Mouse (Mus musculus): ENCODE data around the gene Fau. TPM values are rescaled to one million over a fixed set of nuclear protein-coding genes. Genes with fewer than 3 reads are reported as not detected.

Fau gene
- total and polyA plus RNA-seq, 2 experiments from 2014 or later: 610 to 1,178 TPM

DNA sequence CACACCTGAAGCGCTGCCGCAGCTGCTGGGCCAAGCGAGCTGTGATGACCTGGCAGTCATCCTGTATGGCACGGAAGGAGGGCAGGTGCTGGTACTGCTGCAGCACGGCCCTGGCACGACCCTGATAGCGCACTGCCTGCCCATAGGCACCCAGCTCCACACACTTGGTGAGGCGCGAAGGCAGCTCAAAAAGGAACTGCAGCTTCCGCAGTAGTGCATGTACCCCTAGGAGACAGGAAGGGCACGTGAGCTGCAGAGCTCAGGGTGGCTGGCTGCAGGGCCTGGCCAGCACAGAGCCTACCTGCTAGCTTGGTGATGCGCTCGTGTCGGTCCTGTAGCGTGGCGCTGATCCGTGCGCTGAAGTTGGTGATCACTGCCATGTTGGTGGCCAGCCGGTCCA is 13.6 kb downstream of the Fau start:
- ATAC-seq (no peak), DNase-seq (no peak)
- H3K27ac ChIP-seq (ENCODE audit: low read depth, low read length): no peak overlapping the region
- peaks cover 41% of the 10 kb centered on the region for H3K36me3 ChIP-seq (ENCODE audit: insufficient read depth)
- no peak for TF ChIP-seq CTCF (IDR thresholded peaks at IDR 0.05; ENCODE audit: low read depth)
- no peak overlapping the region for H3K4me2 ChIP-seq (ENCODE audit: low read depth)
- H3K4me1 ChIP-seq (ENCODE audit: insufficient read depth): peaks cover 13% of the 10 kb centered on the region; the same call in 1 of the 2 replicates
- H3K9me3 ChIP-seq (ENCODE audit: low read length): no peaks in the 10 kb centered on the region
- no peaks in the 10 kb centered on the region for H3K27me3 ChIP-seq (ENCODE audit: insufficient read depth, low read length)
- no peak overlapping the region for H3K9ac ChIP-seq
- no peak overlapping the region for H3K4me3 ChIP-seq (ENCODE audit: low read depth, low read length)
- WGBS: 95% methylated on average over 19 of the region's 19 CpGs

DNA sequence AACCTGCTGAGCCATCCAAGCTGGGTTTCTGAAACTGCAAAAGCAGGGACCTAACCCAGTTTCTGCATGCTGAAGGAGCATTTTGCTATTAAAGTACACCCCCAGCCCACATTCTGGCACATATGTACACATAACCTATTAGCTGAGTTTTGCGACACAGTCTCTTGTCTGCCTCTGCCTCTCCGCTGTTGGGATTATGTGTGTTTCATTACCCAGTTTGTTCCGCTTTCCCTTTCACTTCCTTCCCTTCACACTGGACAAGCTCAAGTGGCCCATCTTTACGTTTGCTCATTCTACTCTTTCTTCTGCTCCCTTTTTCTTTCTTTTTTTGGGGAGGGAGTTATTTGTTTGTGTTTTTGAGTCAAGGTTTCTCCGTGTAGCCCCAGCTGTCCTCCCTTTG is 16.2 kb downstream of the Fau start:
- 92% methylated on average over 5 of the region's 5 CpGs for WGBS
- Histone ChIP-seq H3K4me1 (ENCODE audit: insufficient read depth) (peaks cover 7% of the 10 kb centered on the region; the same call in 1 of the 2 replicates), H3K9me3 (ENCODE audit: low read length) (no peaks in the 10 kb centered on the region), H3K27me3 (ENCODE audit: insufficient read depth, low read length) (no peaks in the 10 kb centered on the region), H3K4me2 (ENCODE audit: low read depth) (no peak overlapping the region), H3K9ac (no peak overlapping the region), H3K4me3 (ENCODE audit: low read depth, low read length) (no peak overlapping the region), H3K27ac (ENCODE audit: low read depth, low read length) (no peak overlapping the region), H3K36me3 (ENCODE audit: insufficient read depth) (peaks cover 39% of the 10 kb centered on the region)
- DNase-seq: no peak
- no peak for ATAC-seq
- no peak for TF ChIP-seq CTCF (IDR thresholded peaks at IDR 0.05; ENCODE audit: low read depth)

DNA sequence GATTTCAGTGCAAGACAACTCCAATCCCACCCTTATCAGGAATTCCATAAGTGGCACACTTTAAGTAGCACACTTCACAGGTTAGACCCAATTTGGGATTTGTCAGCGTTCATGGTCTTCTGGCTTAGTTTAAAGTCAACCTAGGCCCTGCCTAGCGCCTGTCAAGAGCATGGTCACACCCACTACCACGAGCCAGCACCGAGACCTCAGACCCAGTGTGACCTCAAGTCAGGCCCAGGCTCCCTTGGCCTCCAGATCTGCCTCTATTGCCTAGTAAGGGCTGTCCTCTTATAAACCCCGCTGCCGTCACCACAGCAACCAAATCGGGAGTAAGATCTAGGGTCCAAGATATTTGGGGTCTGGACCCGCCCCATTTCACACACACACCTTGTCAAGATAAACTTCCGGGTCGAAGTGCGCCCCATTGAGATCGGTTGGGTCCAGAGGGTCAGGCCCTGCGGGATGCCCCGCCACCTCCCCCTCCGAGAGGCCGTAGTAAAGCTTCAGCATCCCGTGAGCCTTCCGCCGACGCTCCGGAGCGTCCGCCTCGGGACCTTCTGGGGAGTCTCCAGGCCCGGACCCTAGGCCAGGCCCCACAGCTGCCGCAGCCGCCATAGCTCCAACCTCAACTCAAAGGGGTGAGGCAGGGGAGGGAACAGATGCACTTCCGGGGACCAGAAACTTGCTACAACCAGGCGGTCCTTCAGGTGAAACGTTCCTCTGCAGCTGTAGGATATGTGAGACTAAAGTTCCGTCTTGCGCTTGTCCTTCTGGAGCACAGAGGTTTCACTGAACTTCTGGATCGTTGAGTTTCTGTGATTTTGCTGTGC is 19.1 kb downstream of the Fau start, which contains the start of gene Vps51:
TSS of gene Vps51 (minus strand) at position 668 of the 830 bp plus-strand sequence.
- under 1% methylated on average over 33 of the region's 33 CpGs for WGBS
- ATAC-seq: peak; percentile 96
- H3K9ac ChIP-seq: peak within 1 kb of the TSS; percentile 68
- peaks cover 7% of the 10 kb centered on the region; the same call in 1 of the 2 replicates for H3K4me1 ChIP-seq (ENCODE audit: insufficient read depth)
- H3K4me2 ChIP-seq (ENCODE audit: low read depth): peak within 1 kb of the TSS; percentile 75
- H3K9me3 ChIP-seq (ENCODE audit: low read length): no peaks in the 10 kb centered on the region
- H3K4me3 ChIP-seq (ENCODE audit: low read depth, low read length): peak within 1 kb of the TSS; percentile 60
- peak; percentile 93 for DNase-seq
- peak within 1 kb of the TSS; percentile 80 for H3K27ac ChIP-seq (ENCODE audit: low read depth, low read length)
- no peak for TF ChIP-seq CTCF (IDR thresholded peaks at IDR 0.05; ENCODE audit: low read depth)
- H3K36me3 ChIP-seq (ENCODE audit: insufficient read depth): peaks cover 34% of the 10 kb centered on the region
- no peaks in the 10 kb centered on the region for H3K27me3 ChIP-seq (ENCODE audit: insufficient read depth, low read length)

DNA sequence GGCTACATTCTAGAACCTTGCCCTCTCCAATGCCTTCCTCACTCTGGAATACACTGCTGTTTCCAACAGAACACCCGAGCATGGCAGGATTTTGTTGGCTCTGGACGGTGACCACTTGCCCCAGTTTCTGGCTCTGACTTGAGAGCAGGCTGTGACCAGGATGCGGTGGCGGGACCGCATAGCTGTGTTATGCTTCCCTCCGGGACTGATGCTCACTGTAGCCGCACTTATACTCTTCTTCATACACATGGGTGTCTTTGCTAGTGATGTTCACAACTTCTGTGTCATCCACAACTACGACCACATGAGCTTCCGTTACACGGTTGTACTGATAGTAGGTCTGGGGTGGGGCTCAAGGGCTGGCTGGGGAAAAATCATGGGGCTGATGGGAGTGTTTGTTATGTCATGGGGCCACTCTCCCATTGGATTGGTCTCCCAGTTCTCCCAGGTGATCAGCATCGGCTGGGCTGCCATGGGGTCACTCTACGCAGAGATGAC is 22.4 kb downstream of the Fau start, which contains the start of gene Tmem262:
TSS of gene Tmem262 (plus strand) at position 51 of the 498 bp plus-strand sequence.
- no peaks in the 10 kb centered on the region for H3K9me3 ChIP-seq (ENCODE audit: low read length)
- no peak within 1 kb of the TSS for H3K4me2 ChIP-seq (ENCODE audit: low read depth)
- no peak for TF ChIP-seq CTCF (IDR thresholded peaks at IDR 0.05; ENCODE audit: low read depth)
- no peak for ATAC-seq
- no peak within 1 kb of the TSS for H3K27ac ChIP-seq (ENCODE audit: low read depth, low read length)
- peaks cover 15% of the 10 kb centered on the region; the same call in 1 of the 2 replicates for H3K4me1 ChIP-seq (ENCODE audit: insufficient read depth)
- no peak within 1 kb of the TSS for H3K4me3 ChIP-seq (ENCODE audit: low read depth, low read length)
- H3K27me3 ChIP-seq (ENCODE audit: insufficient read depth, low read length): no peaks in the 10 kb centered on the region
- DNase-seq: no peak
- H3K9ac ChIP-seq: no peak within 1 kb of the TSS
- peaks cover 41% of the 10 kb centered on the region for H3K36me3 ChIP-seq (ENCODE audit: insufficient read depth)
- 92% methylated on average over 12 of the region's 12 CpGs for WGBS

DNA sequence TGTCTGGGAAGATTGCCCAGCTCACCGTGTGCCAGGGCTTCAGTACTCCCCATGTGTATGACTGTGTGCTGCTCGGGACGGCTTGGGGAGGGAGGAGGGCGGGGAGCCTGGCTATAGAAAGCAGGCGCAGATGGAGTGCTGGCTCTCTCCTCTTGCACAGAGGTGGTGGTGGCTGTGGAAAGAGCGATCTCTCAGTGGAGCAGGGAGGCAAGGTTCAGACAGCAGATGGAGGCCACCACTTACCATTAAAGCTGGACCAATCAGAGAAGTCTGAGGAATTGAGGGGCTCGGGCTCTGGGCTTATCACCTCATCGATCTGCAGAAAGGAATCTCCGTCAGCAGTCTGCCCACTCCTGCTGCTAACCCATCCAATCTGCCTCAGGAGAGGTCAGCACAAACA is 24.5 kb downstream of the Fau start, which contains the start of gene Gm28374:
TSS of gene Gm28374 (minus strand) at position 101 of the 400 bp plus-strand sequence.
- no peak for TF ChIP-seq CTCF (IDR thresholded peaks at IDR 0.05; ENCODE audit: low read depth)
- DNase-seq (no peak), ATAC-seq (no peak)
- no peak within 1 kb of the TSS for H3K9ac ChIP-seq
- H3K9me3 ChIP-seq (ENCODE audit: low read length): no peaks in the 10 kb centered on the region
- H3K4me2 ChIP-seq (ENCODE audit: low read depth): no peak within 1 kb of the TSS
- no peaks in the 10 kb centered on the region for H3K27me3 ChIP-seq (ENCODE audit: insufficient read depth, low read length)
- H3K4me3 ChIP-seq (ENCODE audit: low read depth, low read length): no peak within 1 kb of the TSS
- WGBS: 83% methylated on average over 9 of the region's 9 CpGs
- peaks cover 37% of the 10 kb centered on the region for H3K36me3 ChIP-seq (ENCODE audit: insufficient read depth)
- peaks cover 8% of the 10 kb centered on the region; the same call in 1 of the 2 replicates for H3K4me1 ChIP-seq (ENCODE audit: insufficient read depth)
- no peak within 1 kb of the TSS for H3K27ac ChIP-seq (ENCODE audit: low read depth, low read length)

DNA sequence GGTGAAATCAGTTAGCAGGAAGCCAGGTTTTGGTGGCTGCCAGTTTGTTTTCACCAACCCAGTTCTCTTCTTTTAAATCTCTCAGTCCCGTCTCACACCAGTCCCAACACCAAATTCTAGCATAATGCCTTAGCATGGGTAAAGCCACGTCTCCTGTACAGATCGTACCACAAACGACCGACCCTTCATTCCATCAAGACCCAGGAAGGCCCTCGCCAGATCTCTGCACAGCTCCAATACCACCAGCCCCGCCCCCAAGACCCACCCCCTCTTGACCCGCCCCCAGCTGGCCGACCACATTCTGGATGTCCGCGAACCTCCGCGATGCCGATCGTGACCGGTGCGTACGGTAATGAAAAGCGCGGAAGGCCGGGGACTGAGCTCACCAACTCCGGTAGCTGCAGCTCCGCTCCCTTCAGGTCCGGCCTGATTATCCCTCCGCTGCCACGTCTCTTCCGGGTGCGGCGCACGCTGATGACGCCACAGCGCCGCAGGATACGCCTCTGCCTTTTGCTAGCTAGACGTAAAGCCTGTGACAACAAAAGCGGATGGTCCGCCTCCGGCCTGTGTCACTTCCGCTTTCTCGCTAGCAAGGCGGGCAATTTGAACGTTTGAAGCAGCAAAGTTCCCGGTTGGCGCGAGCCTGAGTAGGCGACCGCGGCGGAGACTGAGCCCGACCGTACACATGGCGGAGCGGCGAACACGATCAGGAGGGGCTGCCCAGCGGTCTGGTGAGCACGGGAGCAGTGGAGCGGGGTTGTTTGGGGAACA is 27.0 kb downstream of the Fau start, which contains the start of the genes Zfpl1 and Cdca5:
TSS of gene Zfpl1 (minus strand) at position 479 of the 771 bp plus-strand sequence.
TSS of gene Cdca5 (plus strand) at position 506 of the 771 bp plus-strand sequence.
- WGBS: 1% methylated on average over 58 of the region's 58 CpGs

More for the DNA sequence above, 27.0 kb downstream of the Fau start, which contains the start of the genes Zfpl1 and Cdca5:
- H3K36me3 ChIP-seq (ENCODE audit: insufficient read depth): peaks cover 36% of the 10 kb centered on the region
- peaks cover 8% of the 10 kb centered on the region; the same call in 1 of the 2 replicates for H3K4me1 ChIP-seq (ENCODE audit: insufficient read depth)
- ATAC-seq (peak; percentile 96), DNase-seq (peak; percentile 99)
- no peaks in the 10 kb centered on the region for H3K27me3 ChIP-seq (ENCODE audit: insufficient read depth, low read length)
- peak within 1 kb of the TSS; percentile 81 for H3K4me3 ChIP-seq (ENCODE audit: low read depth, low read length)
- H3K9me3 ChIP-seq (ENCODE audit: low read length): no peaks in the 10 kb centered on the region
- peak within 1 kb of the TSS; percentile 69 for H3K9ac ChIP-seq
- H3K4me2 ChIP-seq (ENCODE audit: low read depth): peak within 1 kb of the TSS; percentile 90
- no peak for TF ChIP-seq CTCF (IDR thresholded peaks at IDR 0.05; ENCODE audit: low read depth)
- H3K27ac ChIP-seq (ENCODE audit: low read depth, low read length): peak within 1 kb of the TSS; percentile 67
